Mouse (Mus musculus) ES-Bruce4 (cell line): ENCODE data around the gene Agap1. TPM values are rescaled to one million over a fixed set of nuclear protein-coding genes. Genes with fewer than 3 reads are reported as not detected.

Experiments
- H3K27ac ChIP-seq: 2 replicates; pipeline ENCODE4 v1.5.1; 2012; ENCODE audit warnings: low read length, inconsistent platforms; ENCODE audit not compliant: insufficient read depth
- H3K27me3 ChIP-seq: 2 replicates; pipeline ENCODE4 v1.6.1; 2012; ENCODE audit warnings: mild to moderate bottlenecking, low read length, inconsistent platforms; ENCODE audit not compliant: control insufficient read depth, poor library complexity, insufficient read depth, severe bottlenecking
- H3K36me3 ChIP-seq: 2 replicates; pipeline ENCODE4 v1.6.1; 2012; ENCODE audit warnings: inconsistent platforms, mild to moderate bottlenecking, low read length, moderate library complexity; ENCODE audit not compliant: control insufficient read depth, poor library complexity, insufficient read depth, severe bottlenecking
- H3K4me1 ChIP-seq: one replicate; pipeline ENCODE4 v1.8.1; 2011; ENCODE audit warnings: low read length; ENCODE audit not compliant: control insufficient read depth, insufficient read depth
- H3K4me3 ChIP-seq: 2 replicates; pipeline ENCODE4 v1.5.1; 2011; ENCODE audit warnings: low read depth, mild to moderate bottlenecking, low read length
- H3K9ac ChIP-seq: 2 replicates; pipeline ENCODE4 v1.6.1; 2012; ENCODE audit warnings: low read depth, mild to moderate bottlenecking, inconsistent platforms; ENCODE audit not compliant: poor library complexity, severe bottlenecking
- H3K9me3 ChIP-seq: replicated peaks from 2 replicates; pipeline ENCODE4 v1.6.1; 2012; ENCODE audit warnings: mild to moderate bottlenecking, low read length, inconsistent platforms; ENCODE audit not compliant: control insufficient read depth, poor library complexity, insufficient read depth, severe bottlenecking
- CTCF ChIP-seq: IDR thresholded peaks from one replicate; pipeline ENCODE4 v1.8.1; 2011; ENCODE audit warnings: low read depth, low read length
- EP300 ChIP-seq: IDR thresholded peaks from 2 replicates; pipeline ENCODE4 v1.6.1; 2011; ENCODE audit warnings: low read depth, low read length; ENCODE audit not compliant: insufficient read depth
- POLR2A ChIP-seq: IDR thresholded peaks from one replicate; pipeline ENCODE4 v1.8.1; 2011; ENCODE audit warnings: low read length; ENCODE audit not compliant: insufficient read depth
- polyA plus RNA-seq: library from polyadenylated mRNA; stranded (reverse); fragments of >200 nt; gene quantifications from 2 replicates; pipeline ENCODE4 v1.2.4, GENCODE M21; 2011; ENCODE audit warnings: low read depth; ENCODE audit not compliant: missing spikeins, insufficient read depth, insufficient read length

Agap1 gene
- polyA plus RNA-seq, 1 experiment, result 31.0 TPM

DNA sequence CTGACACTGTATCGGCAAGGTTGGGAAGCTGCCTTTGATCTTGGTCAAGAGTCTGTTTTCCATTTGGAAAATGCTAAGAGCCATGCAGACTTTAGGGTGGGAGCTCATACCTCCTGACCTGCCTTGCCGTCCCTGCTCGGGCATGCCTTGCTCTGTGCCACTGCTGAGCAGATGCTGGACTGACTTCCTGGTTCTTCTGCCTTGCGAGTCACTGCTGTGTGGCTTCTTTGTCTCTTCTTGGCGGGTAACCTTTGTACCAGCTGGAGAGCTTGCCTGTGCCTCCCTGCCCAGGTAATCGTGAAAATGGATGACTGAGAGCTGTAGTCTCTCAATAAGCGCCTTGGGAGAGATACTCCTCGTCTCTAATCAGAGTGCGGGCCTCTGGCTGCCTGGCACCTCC lies 20.2 kb downstream of the Agap1 start:
- no peaks in the 10 kb centered on the region for H3K4me1 ChIP-seq
- TF ChIP-seq EP300, result no peak
- TF ChIP-seq POLR2A, result no peak
- TF ChIP-seq CTCF, result no peak
- H3K36me3 ChIP-seq, result no peaks in the 10 kb centered on the region
- H3K9ac ChIP-seq, result no peak overlapping the region
- no peak overlapping the region for H3K4me3 ChIP-seq
- H3K27me3 ChIP-seq, result no peaks in the 10 kb centered on the region
- no peak overlapping the region for H3K27ac ChIP-seq
- H3K9me3 ChIP-seq, result no peaks in the 10 kb centered on the region

DNA sequence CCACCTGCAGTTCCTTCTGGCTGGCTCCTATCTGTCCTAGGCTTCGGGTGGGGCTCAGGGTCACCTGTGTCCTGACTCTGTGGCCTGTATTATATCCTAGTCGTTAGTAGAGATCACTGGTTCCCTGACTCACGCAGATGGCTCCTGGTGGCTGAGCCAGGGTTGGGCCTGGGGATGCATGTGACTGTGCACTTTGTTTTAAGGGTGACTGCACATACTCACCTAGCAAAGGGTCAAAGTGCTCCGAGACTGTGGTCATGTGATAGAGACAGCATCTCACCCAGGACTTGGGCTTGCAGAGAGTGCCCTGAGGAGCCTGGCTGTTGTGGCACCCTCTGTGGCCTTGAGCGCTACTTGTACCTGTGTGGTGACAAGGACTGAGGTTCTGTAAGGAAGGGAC lies 22.4 kb downstream of the Agap1 start:
- no peak overlapping the region for H3K4me3 ChIP-seq
- no peaks in the 10 kb centered on the region for H3K27me3 ChIP-seq
- no peaks in the 10 kb centered on the region for H3K4me1 ChIP-seq
- no peaks in the 10 kb centered on the region for H3K36me3 ChIP-seq
- TF ChIP-seq POLR2A (no peak), CTCF (no peak), EP300 (no peak)
- no peaks in the 10 kb centered on the region for H3K9me3 ChIP-seq
- no peak overlapping the region for H3K27ac ChIP-seq
- no peak overlapping the region for H3K9ac ChIP-seq

DNA sequence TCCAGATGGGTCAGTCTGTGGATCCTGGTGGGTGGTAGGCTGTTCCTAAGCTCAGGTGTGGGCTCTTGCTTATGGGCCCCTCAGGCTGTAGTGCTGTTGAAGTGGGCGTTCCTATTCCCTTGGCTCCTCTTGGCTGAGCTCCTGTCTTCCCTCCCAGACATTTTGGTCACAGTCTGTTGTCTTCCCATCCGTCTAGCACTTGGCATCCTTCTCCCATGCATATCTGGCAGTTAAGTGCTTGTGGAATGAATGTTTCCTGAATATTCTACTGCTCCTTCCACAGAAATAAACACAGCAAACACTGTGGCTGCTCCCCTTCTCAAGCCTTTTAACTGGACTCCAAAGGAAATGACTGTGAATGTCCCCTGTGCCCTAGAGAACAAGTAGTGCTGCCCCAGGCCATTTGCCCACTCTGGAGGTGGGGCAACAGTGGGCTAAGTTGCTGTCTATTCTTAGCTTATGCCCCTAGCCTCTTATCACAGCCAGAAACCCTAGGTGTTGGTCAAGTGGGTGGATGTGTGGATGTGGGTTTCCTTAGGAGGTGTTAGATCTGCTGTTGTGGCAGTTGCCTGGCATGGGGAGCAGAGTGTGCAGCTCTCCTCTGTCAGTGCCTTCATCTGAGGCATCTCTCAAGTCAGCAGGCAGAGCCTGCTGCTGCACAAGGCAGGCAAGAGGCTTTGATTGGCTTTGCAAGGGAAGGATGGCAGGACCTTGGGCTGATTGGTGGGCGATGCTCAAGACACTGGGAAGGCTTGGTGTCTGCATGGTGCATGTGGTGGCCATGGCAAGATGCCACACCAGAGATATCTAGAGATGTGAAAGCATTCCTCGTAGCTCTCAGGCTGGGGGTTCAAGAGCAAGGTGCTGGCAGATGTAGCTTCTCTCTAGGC lies 24.2 kb downstream of the Agap1 start:
- Histone ChIP-seq H3K4me3 (no peak overlapping the region), H3K36me3 (no peaks in the 10 kb centered on the region), H3K27ac (no peak overlapping the region), H3K9me3 (no peaks in the 10 kb centered on the region), H3K4me1 (no peaks in the 10 kb centered on the region), H3K9ac (no peak overlapping the region), H3K27me3 (no peaks in the 10 kb centered on the region)
- TF ChIP-seq POLR2A (no peak), EP300 (no peak), CTCF (no peak)

DNA sequence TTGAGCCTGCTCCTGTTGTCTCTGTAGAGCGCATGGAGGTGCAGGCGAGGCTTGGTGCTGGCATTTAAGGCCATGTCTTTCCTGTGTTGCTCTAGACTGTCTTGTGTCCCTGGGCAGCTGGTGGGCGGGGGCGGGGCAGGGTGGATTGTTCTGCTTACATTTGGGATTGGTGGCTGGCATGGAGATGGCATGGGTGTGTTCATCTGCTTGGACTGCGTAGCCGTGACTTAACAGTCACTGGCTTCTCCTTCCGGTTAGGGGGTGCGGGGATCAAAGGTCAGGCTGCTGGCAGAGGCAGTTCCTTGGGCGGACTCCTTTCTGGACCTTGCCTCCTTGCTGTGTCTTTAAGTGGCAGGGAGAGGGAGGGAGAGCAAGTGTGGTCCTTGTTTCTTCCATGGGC lies 26.5 kb downstream of the Agap1 start:
- H3K27me3 ChIP-seq, result no peaks in the 10 kb centered on the region
- no peak overlapping the region for H3K9ac ChIP-seq
- no peak overlapping the region for H3K27ac ChIP-seq
- no peaks in the 10 kb centered on the region for H3K4me1 ChIP-seq
- H3K4me3 ChIP-seq, result no peak overlapping the region
- no peaks in the 10 kb centered on the region for H3K9me3 ChIP-seq
- H3K36me3 ChIP-seq, result no peaks in the 10 kb centered on the region
- TF ChIP-seq CTCF, result no peak
- no peak for TF ChIP-seq POLR2A
- TF ChIP-seq EP300, result no peak

DNA sequence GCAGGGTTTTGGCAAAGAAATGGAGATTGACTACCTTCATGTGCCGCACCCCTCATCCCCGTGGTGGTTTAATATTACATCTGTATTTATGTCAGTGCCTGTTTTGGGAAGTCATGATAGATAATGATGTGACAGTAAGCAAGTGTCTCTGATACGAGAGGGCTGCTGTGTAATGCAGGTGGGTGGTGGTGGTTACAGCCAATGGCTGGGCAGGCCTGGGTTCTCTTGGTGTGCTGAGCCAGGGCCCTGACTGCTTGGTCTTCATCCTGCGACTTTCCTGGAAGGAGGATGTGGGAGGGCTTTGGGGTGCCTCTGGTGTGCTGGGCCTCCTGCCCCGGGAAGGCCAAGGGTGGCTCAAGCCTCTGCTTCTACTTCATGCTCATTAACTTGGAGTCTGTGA lies 28.2 kb downstream of the Agap1 start:
- Histone ChIP-seq H3K4me1 (peaks cover 5% of the 10 kb centered on the region), H3K27me3 (no peaks in the 10 kb centered on the region), H3K9ac (no peak overlapping the region)

DNA sequence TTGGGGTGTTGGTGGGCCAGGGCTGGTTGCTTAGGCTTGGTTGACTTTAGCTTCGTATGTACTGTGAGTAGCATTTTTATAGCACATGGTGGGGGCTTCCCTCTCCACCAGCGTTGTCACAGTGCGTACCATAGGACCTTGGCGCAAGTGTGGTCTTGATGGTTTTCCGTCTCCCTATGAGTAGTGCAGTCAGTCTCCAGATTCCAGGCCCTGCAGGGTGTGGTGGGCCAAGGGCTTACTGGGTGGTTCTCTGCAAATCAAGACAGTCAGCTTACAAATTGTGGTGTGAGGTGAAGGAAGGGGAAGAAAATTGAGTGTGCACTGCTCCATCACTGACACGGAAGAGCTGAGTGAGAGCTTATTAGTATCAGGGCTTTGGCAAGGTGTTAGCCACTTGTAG lies 32.3 kb downstream of the Agap1 start:
- Histone ChIP-seq H3K36me3 (no peaks in the 10 kb centered on the region), H3K9ac (no peak overlapping the region), H3K4me3 (no peak overlapping the region), H3K4me1 (peaks cover 5% of the 10 kb centered on the region), H3K27ac (no peak overlapping the region), H3K27me3 (no peaks in the 10 kb centered on the region), H3K9me3 (no peaks in the 10 kb centered on the region)
- TF ChIP-seq POLR2A (no peak), CTCF (no peak), EP300 (no peak)

More for the DNA sequence above, 28.2 kb downstream of the Agap1 start:
- no peak for TF ChIP-seq POLR2A
- TF ChIP-seq CTCF, result no peak
- no peak for TF ChIP-seq EP300
- Histone ChIP-seq H3K9me3 (no peaks in the 10 kb centered on the region), H3K27ac (no peak overlapping the region), H3K4me3 (no peak overlapping the region), H3K36me3 (no peaks in the 10 kb centered on the region)
